Mouse (Mus musculus): ENCODE measurements around the gene Ddx42. TPM values are rescaled to one million over a fixed set of nuclear protein-coding genes. Genes with fewer than 3 reads are reported as not detected.

Ddx42 gene
- polyA plus RNA-seq, 1 experiment from 2014 or later = 61.7 TPM

- no peak overlapping the region for H3K27ac ChIP-seq
- H3K79me2 ChIP-seq (ENCODE audit: inconsistent target) = peaks cover 55% of the 10 kb centered on the region
- 86% methylated on average over 15 of the region's 15 CpGs for WGBS (ENCODE audit: missing documents)
- no peak overlapping the region for H3K4me3 ChIP-seq (ENCODE audit: inconsistent target)
- H3K36me3 ChIP-seq (ENCODE audit: inconsistent target) = peaks cover 52% of the 10 kb centered on the region
Measured at GRCm38 (mm10) chr11:106267311-106267852, 50.7 kb downstream of the Ddx42 start.

GRCm38 (mm10) chr11:106267871-106268270 is 51.1 kb downstream of the Ddx42 start:
- no peak overlapping the region for H3K27ac ChIP-seq
- peaks cover 47% of the 10 kb centered on the region for H3K36me3 ChIP-seq (ENCODE audit: inconsistent target)
- no peak overlapping the region for H3K4me3 ChIP-seq (ENCODE audit: inconsistent target)
- WGBS (ENCODE audit: missing documents) = 93% methylated on average over 5 of the region's 5 CpGs
- H3K79me2 ChIP-seq (ENCODE audit: inconsistent target) = peaks cover 55% of the 10 kb centered on the region

- no peak overlapping the region for H3K27ac ChIP-seq
- peaks cover 55% of the 10 kb centered on the region for H3K79me2 ChIP-seq (ENCODE audit: inconsistent target)
- H3K36me3 ChIP-seq (ENCODE audit: inconsistent target) = peaks cover 41% of the 10 kb centered on the region
- H3K4me3 ChIP-seq (ENCODE audit: inconsistent target) = no peak overlapping the region
- 54% methylated on average over 8 of the region's 8 CpGs for WGBS (ENCODE audit: missing documents)
Measured at GRCm38 (mm10) chr11:106268326-106269059, 51.8 kb downstream of the Ddx42 start.

GRCm38 (mm10) chr11:106269060-106269431 is 52.3 kb downstream of the Ddx42 start:
- no peak overlapping the region for H3K27ac ChIP-seq
- H3K36me3 ChIP-seq (ENCODE audit: inconsistent target) = peaks cover 36% of the 10 kb centered on the region
- 55% methylated on average over 3 of the region's 3 CpGs for WGBS (ENCODE audit: missing documents)
- peaks cover 55% of the 10 kb centered on the region for H3K79me2 ChIP-seq (ENCODE audit: inconsistent target)
- H3K4me3 ChIP-seq (ENCODE audit: inconsistent target) = no peak overlapping the region

GRCm38 (mm10) chr11:106271131-106271793 is 54.5 kb downstream of the Ddx42 start:
- H3K4me3 ChIP-seq (ENCODE audit: inconsistent target) = peak overlapping the region; percentile 91
- peaks cover 55% of the 10 kb centered on the region for H3K79me2 ChIP-seq (ENCODE audit: inconsistent target)
- WGBS (ENCODE audit: missing documents) = 37% methylated on average over 5 of the region's 5 CpGs
- H3K36me3 ChIP-seq (ENCODE audit: inconsistent target) = peaks cover 16% of the 10 kb centered on the region; the same call in 1 of the 2 replicates
- peak overlapping the region; percentile 58 for H3K27ac ChIP-seq

- Histone ChIP-seq H3K36me3 (ENCODE audit: inconsistent target) (peaks cover 9% of the 10 kb centered on the region; the same call in 1 of the 2 replicates), H3K79me2 (ENCODE audit: inconsistent target) (peaks cover 52% of the 10 kb centered on the region), H3K4me3 (ENCODE audit: inconsistent target) (peak overlapping the region; percentile 91), H3K27ac (peak overlapping the region; percentile 58)
- WGBS (ENCODE audit: missing documents) = under 1% methylated on average over 31 of the region's 41 CpGs
Measured at GRCm38 (mm10) chr11:106271794-106272643, 55.3 kb downstream of the Ddx42 start.

- peak within 1 kb of the TSS; percentile 91 for H3K4me3 ChIP-seq (ENCODE audit: inconsistent target)
- peaks cover 1% of the 10 kb centered on the region; the same call in 1 of the 2 replicates for H3K36me3 ChIP-seq (ENCODE audit: inconsistent target)
- H3K27ac ChIP-seq = peak within 1 kb of the TSS; percentile 61
- WGBS (ENCODE audit: missing documents) = under 1% methylated on average over 72 of the region's 72 CpGs
- peaks cover 44% of the 10 kb centered on the region for H3K79me2 ChIP-seq (ENCODE audit: inconsistent target)
Measured at GRCm38 (mm10) chr11:106272644-106273310, 56.1 kb downstream of the Ddx42 start, which contains the start of gene Smarcd2. TSS of gene Smarcd2 (minus strand) at chr11:106272972.

- Histone ChIP-seq H3K36me3 (ENCODE audit: inconsistent target) (no peaks in the 10 kb centered on the region), H3K27ac (peak overlapping the region; percentile 61), H3K79me2 (ENCODE audit: inconsistent target) (peaks cover 39% of the 10 kb centered on the region), H3K4me3 (ENCODE audit: inconsistent target) (peak overlapping the region; percentile 40)
- WGBS (ENCODE audit: missing documents) = 13% methylated on average over 16 of the region's 16 CpGs
Measured at GRCm38 (mm10) chr11:106273311-106273684, 56.6 kb downstream of the Ddx42 start.

- Histone ChIP-seq H3K36me3 (ENCODE audit: inconsistent target) (no peaks in the 10 kb centered on the region), H3K79me2 (ENCODE audit: inconsistent target) (peaks cover 34% of the 10 kb centered on the region), H3K4me3 (ENCODE audit: inconsistent target) (peak overlapping the region; percentile 40; the same call in 1 of the 2 replicates), H3K27ac (0 out of 2 replicates have a peak overlapping the region, but pooled peaks have one; percentile 61)
- WGBS (ENCODE audit: missing documents) = 87% methylated on average over 6 of the region's 6 CpGs
Measured at GRCm38 (mm10) chr11:106273811-106274210, 57.1 kb downstream of the Ddx42 start.

- 100% methylated on average over 1 of the region's 1 CpGs for WGBS (ENCODE audit: missing documents)
- Histone ChIP-seq H3K4me3 (ENCODE audit: inconsistent target) (no peak overlapping the region), H3K36me3 (ENCODE audit: inconsistent target) (no peaks in the 10 kb centered on the region), H3K27ac (no peak overlapping the region), H3K79me2 (ENCODE audit: inconsistent target) (peaks cover 28% of the 10 kb centered on the region)
Measured at GRCm38 (mm10) chr11:106274374-106274773, 57.6 kb downstream of the Ddx42 start.

GRCm38 (mm10) chr11:106274971-106275411 is 58.3 kb downstream of the Ddx42 start:
- no peaks in the 10 kb centered on the region for H3K36me3 ChIP-seq (ENCODE audit: inconsistent target)

GRCm38 (mm10) chr11:106276454-106276853 is 59.7 kb downstream of the Ddx42 start, which contains the start of gene Tcam1:
TSS of gene Tcam1 (plus strand) at chr11:106276672.
- no peak within 1 kb of the TSS for H3K27ac ChIP-seq
- peaks cover 8% of the 10 kb centered on the region for H3K79me2 ChIP-seq (ENCODE audit: inconsistent target)
- WGBS (ENCODE audit: missing documents) = 6% methylated on average over 25 of the region's 25 CpGs
- H3K36me3 ChIP-seq (ENCODE audit: inconsistent target) = no peaks in the 10 kb centered on the region
- no peak within 1 kb of the TSS for H3K4me3 ChIP-seq (ENCODE audit: inconsistent target)

More at GRCm38 (mm10) chr11:106274971-106275411, 58.3 kb downstream of the Ddx42 start:
- WGBS (ENCODE audit: missing documents) = 100% methylated on average over 7 of the region's 7 CpGs
- Histone ChIP-seq H3K27ac (no peak overlapping the region), H3K79me2 (ENCODE audit: inconsistent target) (peaks cover 22% of the 10 kb centered on the region), H3K4me3 (ENCODE audit: inconsistent target) (no peak overlapping the region)

GRCm38 (mm10) chr11:106282452-106282851 is 65.7 kb downstream of the Ddx42 start:
- Histone ChIP-seq H3K27ac (no peak overlapping the region), H3K79me2 (ENCODE audit: inconsistent target) (no peaks in the 10 kb centered on the region), H3K4me3 (ENCODE audit: inconsistent target) (no peak overlapping the region), H3K36me3 (ENCODE audit: inconsistent target) (no peaks in the 10 kb centered on the region)
- WGBS (ENCODE audit: missing documents) = 79% methylated on average over 6 of the region's 6 CpGs

All from macrophage (primary cell).